Mouse (Mus musculus): ENCODE measurements around the gene Elof1. TPM values are rescaled to one million over a fixed set of nuclear protein-coding genes. Genes with fewer than 3 reads are reported as not detected.
"Not testable (repeated sequence)": the region's sequence is repeated elsewhere in the genome, so short reads cannot be mapped to it uniquely, and the experiment has no call there.

Gene Elof1
- polyA plus RNA-seq, 1 experiment from 2014 or later = 171 TPM

GRCm38 (mm10) chr9:22085022-22085834 is 31.7 kb downstream of the Elof1 start, which contains the start of gene Ecsit:
TSS of gene Ecsit (minus strand) at chr9:22085438.
- H3K4me3 ChIP-seq = peak within 1 kb of the TSS; percentile 68
- ATAC-seq (ENCODE audit: low FRiP score, low read depth) = peak; percentile 98
- H3K27me3 ChIP-seq (replicated peaks) = no peaks in the 10 kb centered on the region
- WGBS = under 1% methylated on average over 48 of the region's 48 CpGs
- H3K9me3 ChIP-seq = no peaks in the 10 kb centered on the region
- H3K27ac ChIP-seq = no peak within 1 kb of the TSS
- no peaks in the 10 kb centered on the region for H3K36me3 ChIP-seq
- H3K4me2 ChIP-seq (replicated peaks) = peak within 1 kb of the TSS; percentile 81
- H3K9ac ChIP-seq = peak within 1 kb of the TSS; percentile 67
- H3K4me1 ChIP-seq = peaks cover 13% of the 10 kb centered on the region

- H3K36me3 ChIP-seq = no peaks in the 10 kb centered on the region
- no peak overlapping the region for H3K27ac ChIP-seq
- H3K27me3 ChIP-seq (replicated peaks) = no peaks in the 10 kb centered on the region
- ATAC-seq (ENCODE audit: low FRiP score, low read depth) = no peak
- H3K4me1 ChIP-seq = peaks cover 13% of the 10 kb centered on the region
- peak overlapping the region; percentile 68 for H3K4me3 ChIP-seq
- WGBS = 44% methylated on average over 4 of the region's 4 CpGs
- peak overlapping the region; percentile 81 for H3K4me2 ChIP-seq (replicated peaks)
- H3K9ac ChIP-seq = peak overlapping the region; percentile 67
- H3K9me3 ChIP-seq = no peaks in the 10 kb centered on the region
Measured at GRCm38 (mm10) chr9:22084667-22085021, 32.3 kb downstream of the Elof1 start.

- Histone ChIP-seq H3K27me3 (replicated peaks) (no peaks in the 10 kb centered on the region), H3K4me2 (replicated peaks) (no peak overlapping the region), H3K9me3 (no peaks in the 10 kb centered on the region), H3K36me3 (peaks cover 32% of the 10 kb centered on the region), H3K27ac (no peak overlapping the region), H3K4me3 (no peak overlapping the region), H3K4me1 (no peaks in the 10 kb centered on the region), H3K9ac (no peak overlapping the region)
- no peak for ATAC-seq (ENCODE audit: low FRiP score, low read depth)
- WGBS = 94% methylated on average over 23 of the region's 23 CpGs
Measured at GRCm38 (mm10) chr9:22076223-22076622, 40.7 kb downstream of the Elof1 start.

GRCm38 (mm10) chr9:22075778-22076177 is 41.2 kb downstream of the Elof1 start:
- 85% methylated on average over 5 of the region's 5 CpGs for WGBS
- H3K36me3 ChIP-seq = peaks cover 32% of the 10 kb centered on the region

GRCm38 (mm10) chr9:22072276-22072675 is 44.7 kb downstream of the Elof1 start:
- ATAC-seq (ENCODE audit: low FRiP score, low read depth) = no peak
- 95% methylated on average over 4 of the region's 4 CpGs for WGBS
- Histone ChIP-seq H3K4me3 (no peak overlapping the region), H3K9me3 (no peaks in the 10 kb centered on the region), H3K27me3 (replicated peaks) (no peaks in the 10 kb centered on the region), H3K27ac (no peak overlapping the region), H3K36me3 (peaks cover 39% of the 10 kb centered on the region), H3K4me2 (replicated peaks) (no peak overlapping the region), H3K9ac (no peak overlapping the region), H3K4me1 (peaks cover 10% of the 10 kb centered on the region)

More at GRCm38 (mm10) chr9:22075778-22076177, 41.2 kb downstream of the Elof1 start:
- H3K4me1 ChIP-seq; ATAC-seq (ENCODE audit: low FRiP score, low read depth); H3K4me2 ChIP-seq (replicated peaks); H3K27me3 ChIP-seq (replicated peaks); H3K4me3 ChIP-seq; H3K9ac ChIP-seq; H3K9me3 ChIP-seq; H3K27ac ChIP-seq: not testable (repeated sequence)

GRCm38 (mm10) chr9:22070791-22071573 is 46.0 kb downstream of the Elof1 start, which contains the start of the genes Gm49318 and Zfp653:
TSS of gene Gm49318 (minus strand) at chr9:22071259.
TSS of gene Zfp653 (minus strand) at chr9:22071376.
- peak; percentile 99 for ATAC-seq (ENCODE audit: low FRiP score, low read depth)

GRCm38 (mm10) chr9:22069881-22070553 is 47.0 kb downstream of the Elof1 start:
- peaks cover 44% of the 10 kb centered on the region for H3K36me3 ChIP-seq
- H3K9me3 ChIP-seq = no peaks in the 10 kb centered on the region
- H3K4me2 ChIP-seq (replicated peaks) = peak overlapping the region; percentile 63
- WGBS = 70% methylated on average over 4 of the region's 4 CpGs
- H3K27me3 ChIP-seq (replicated peaks) = no peaks in the 10 kb centered on the region
- peak; percentile 5 for ATAC-seq (ENCODE audit: low FRiP score, low read depth)
- 0 out of 2 replicates have a peak overlapping the region, but pooled peaks have one; percentile 70 for H3K9ac ChIP-seq
- no peak overlapping the region for H3K27ac ChIP-seq
- H3K4me1 ChIP-seq = peaks cover 10% of the 10 kb centered on the region
- peak overlapping the region; percentile 74 for H3K4me3 ChIP-seq

More at GRCm38 (mm10) chr9:22070791-22071573, 46.0 kb downstream of the Elof1 start, which contains the start of the genes Gm49318 and Zfp653:
- Histone ChIP-seq H3K9me3 (no peaks in the 10 kb centered on the region), H3K27me3 (replicated peaks) (no peaks in the 10 kb centered on the region), H3K27ac (peak within 1 kb of the TSS; percentile 82), H3K4me2 (replicated peaks) (peak within 1 kb of the TSS; percentile 63), H3K9ac (peak within 1 kb of the TSS; percentile 70), H3K4me1 (peaks cover 10% of the 10 kb centered on the region), H3K36me3 (peaks cover 39% of the 10 kb centered on the region), H3K4me3 (peak within 1 kb of the TSS; percentile 74)
- WGBS = under 1% methylated on average over 86 of the region's 87 CpGs

GRCm38 (mm10) chr9:22067195-22067594 is 49.8 kb downstream of the Elof1 start:
- ATAC-seq (ENCODE audit: low FRiP score, low read depth) = no peak
- Histone ChIP-seq H3K4me1 (peaks cover 10% of the 10 kb centered on the region), H3K9me3 (no peaks in the 10 kb centered on the region), H3K9ac (no peak overlapping the region), H3K4me2 (replicated peaks) (no peak overlapping the region), H3K36me3 (peaks cover 57% of the 10 kb centered on the region), H3K27me3 (replicated peaks) (no peaks in the 10 kb centered on the region), H3K4me3 (no peak overlapping the region), H3K27ac (no peak overlapping the region)
- 88% methylated on average over 5 of the region's 5 CpGs for WGBS

GRCm38 (mm10) chr9:22066433-22066832 is 50.5 kb downstream of the Elof1 start:
- H3K9ac ChIP-seq = no peak overlapping the region
- WGBS = 74% methylated on average over 3 of the region's 3 CpGs
- H3K4me2 ChIP-seq (replicated peaks) = no peak overlapping the region
- H3K4me3 ChIP-seq = no peak overlapping the region
- no peak for ATAC-seq (ENCODE audit: low FRiP score, low read depth)
- no peaks in the 10 kb centered on the region for H3K9me3 ChIP-seq
- peaks cover 10% of the 10 kb centered on the region for H3K4me1 ChIP-seq
- H3K27me3 ChIP-seq (replicated peaks) = no peaks in the 10 kb centered on the region
- no peak overlapping the region for H3K27ac ChIP-seq
- H3K36me3 ChIP-seq = peaks cover 62% of the 10 kb centered on the region

GRCm38 (mm10) chr9:22065642-22066041 is 51.3 kb downstream of the Elof1 start:
- no peak overlapping the region for H3K4me2 ChIP-seq (replicated peaks)
- WGBS = 95% methylated on average over 11 of the region's 11 CpGs
- H3K27me3 ChIP-seq (replicated peaks) = no peaks in the 10 kb centered on the region
- H3K9me3 ChIP-seq = no peaks in the 10 kb centered on the region
- H3K27ac ChIP-seq = no peak overlapping the region
- ATAC-seq (ENCODE audit: low FRiP score, low read depth) = no peak
- peaks cover 10% of the 10 kb centered on the region for H3K4me1 ChIP-seq
- no peak overlapping the region for H3K4me3 ChIP-seq
- peaks cover 69% of the 10 kb centered on the region for H3K36me3 ChIP-seq
- no peak overlapping the region for H3K9ac ChIP-seq

GRCm38 (mm10) chr9:22064341-22064740 is 52.6 kb downstream of the Elof1 start:
- H3K27me3 ChIP-seq (replicated peaks) = no peaks in the 10 kb centered on the region
- H3K4me1 ChIP-seq = no peaks in the 10 kb centered on the region; the same call in 1 of the 2 replicates
- no peak for ATAC-seq (ENCODE audit: low FRiP score, low read depth)
- no peak overlapping the region for H3K9ac ChIP-seq
- 96% methylated on average over 3 of the region's 3 CpGs for WGBS
- no peaks in the 10 kb centered on the region for H3K9me3 ChIP-seq
- no peak overlapping the region for H3K4me2 ChIP-seq (replicated peaks)
- H3K27ac ChIP-seq = no peak overlapping the region
- peaks cover 75% of the 10 kb centered on the region for H3K36me3 ChIP-seq
- no peak overlapping the region for H3K4me3 ChIP-seq
